Mouse (Mus musculus) liver, adult 2 months (tissue): ENCODE data around the gene Tmem100.

ENCODE experiments used
- CTCF ChIP-seq: fragments of 200-500 bp; IDR thresholded peaks from 2 replicates; pipeline ENCODE4 v1.5.1; 2011; ENCODE audit warnings: low read depth, low read length, control low read depth
- POLR2A ChIP-seq: fragments of 200-500 bp; IDR thresholded peaks from 2 replicates; pipeline ENCODE4 v1.6.1; 2011; ENCODE audit warnings: low read length, control low read depth; ENCODE audit not compliant: insufficient read depth; ENCODE audit errors: extremely low read depth

DNA sequence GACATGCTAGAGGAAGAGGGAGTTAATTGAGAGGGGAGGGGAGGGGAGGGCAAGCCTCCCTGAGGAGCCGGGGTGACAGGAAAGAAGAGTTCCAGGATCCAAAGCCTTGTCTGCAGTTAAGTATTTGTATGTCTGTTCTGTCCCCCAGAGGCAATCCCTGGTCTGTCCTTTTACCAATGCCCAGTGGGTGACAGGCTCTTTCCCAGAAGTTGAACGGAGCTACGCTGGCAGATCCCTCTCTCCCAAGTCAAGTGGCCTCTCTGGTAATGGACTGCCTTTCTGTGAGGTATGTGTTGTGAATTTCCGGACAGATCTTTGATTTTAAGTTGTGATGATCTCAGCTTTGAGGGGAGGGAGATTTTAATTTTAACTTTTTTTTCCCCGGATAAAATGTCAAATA is 3.3 kb downstream of the Tmem100 start:
- TF ChIP-seq POLR2A (no peak), CTCF (no peak)
